Mouse (Mus musculus) heart, postnatal 36 days (tissue): ENCODE measurements at regions not wholly inside any gene's neighbourhood (a gene's known extent, or its start where the extent isn't known, plus 50 kb on each side); places are given as distances from the start of the nearest gene placed in this dataset.

Experiments used
- DNase-seq, 2 experiments: peaks; one replicate each; pipeline ENCODE4 v3.0.0; 2021 to 2022
- intact Hi-C: fragments of 180-260 bp; cut with DNase I; formaldehyde crosslinking; loops from one replicate; pipeline ENCODE4 v1.15.1; 2025

GRCm38 (mm10) chr1:16007809-16008208 is 85.3 kb downstream of the 4930444P10Rik start:
- no peak for DNase-seq
- intact Hi-C loops = no loop called here

GRCm38 (mm10) chr1:16006888-16007287 is 86.2 kb downstream of the 4930444P10Rik start:
- no peak for DNase-seq
- intact Hi-C loops = no loop called here

- DNase-seq = no peak
- intact Hi-C loops = no loop called here
These were observed 96.0 kb downstream of the 4930444P10Rik start for GRCm38 (mm10) chr1:15997135-15997534.

- DNase-seq = no peak
- intact Hi-C loops = no loop called here
These were observed 96.8 kb downstream of the 4930444P10Rik start for GRCm38 (mm10) chr1:15996341-15996740.

- intact Hi-C loops = loop anchor here (5.0 kb wide), 1 partner anchor 986 kb away; no protein-coding TSS in a partner anchor
- no peak for DNase-seq
These were observed 99.3 kb downstream of the 4930444P10Rik start for GRCm38 (mm10) chr1:15993561-15994410.

- no peak for DNase-seq
- intact Hi-C loops = loop anchor here (5.0 kb wide), 1 partner anchor 984 kb away; no protein-coding TSS in a partner anchor
These were observed 102.1 kb downstream of the 4930444P10Rik start for GRCm38 (mm10) chr1:15990982-15991381.

- intact Hi-C loops = no loop called here
- no peak for DNase-seq
These were observed 107.5 kb downstream of the 4930444P10Rik start for GRCm38 (mm10) chr1:15985579-15985978.

GRCm38 (mm10) chr1:15979333-15979732 is 113.8 kb downstream of the 4930444P10Rik start:
- no peak for DNase-seq
- intact Hi-C loops = no loop called here

GRCm38 (mm10) chr1:15959578-15959977 is 133.5 kb downstream of the 4930444P10Rik start:
- intact Hi-C loops = no loop called here

GRCm38 (mm10) chr1:15958661-15959060 is 134.5 kb downstream of the 4930444P10Rik start:
- DNase-seq = no peak
- intact Hi-C loops = no loop called here

More at GRCm38 (mm10) chr1:15959578-15959977, 133.5 kb downstream of the 4930444P10Rik start:
- DNase-seq = no peak

- DNase-seq = no peak
- intact Hi-C loops = no loop called here
These were observed 149.5 kb downstream of the 4930444P10Rik start for GRCm38 (mm10) chr1:15943662-15944061.

- intact Hi-C loops = no loop called here
These were observed 150.1 kb downstream of the 4930444P10Rik start for GRCm38 (mm10) chr1:15943041-15943440.

More at GRCm38 (mm10) chr1:15943041-15943440, 150.1 kb downstream of the 4930444P10Rik start:
- DNase-seq = no peak
